Mouse (Mus musculus): Measurements from ENCODE around the gene Cfap73.

- TF ChIP-seq CTCF (IDR thresholded peaks at IDR 0.05; ENCODE audit: low read depth) = no peak
- no peak for TF ChIP-seq EP300 (IDR thresholded peaks at IDR 0.05; ENCODE audit: low read depth)
Measured at GRCm38 (mm10) chr5:120634131-120634530, at the start of gene Cfap73.

Data from liver, embryonic 14.5 days (tissue).